Mouse (Mus musculus) neural tube, embryonic 12.5 days (tissue): ENCODE data around the gene Efna3. TPM values are rescaled to one million over a fixed set of nuclear protein-coding genes. Genes with fewer than 3 reads are reported as not detected.

Experiments
- ATAC-seq: fragments of 200-750 bp; cut with Nextera tagmentation; 2 replicates; pipeline ENCODE4 v1.8.0; 2017; ENCODE audit warnings: low read depth, mild to moderate bottlenecking, moderate TSS enrichment, moderate library complexity; ENCODE audit not compliant: low FRiP score
- H3K27ac ChIP-seq: fragments of 300-500 bp; sonication (generic); 2 replicates; pipeline ENCODE4 v1.5.1; 2016
- H3K27me3 ChIP-seq: fragments of 300-500 bp; sonication (generic); replicated peaks from 2 replicates; pipeline ENCODE4 v1.6.1; 2016; ENCODE audit warnings: mild to moderate bottlenecking
- H3K36me3 ChIP-seq: fragments of 300-500 bp; sonication (generic); 2 replicates; pipeline ENCODE4 v1.6.1; 2016; ENCODE audit warnings: mild to moderate bottlenecking
- H3K4me1 ChIP-seq: fragments of 300-500 bp; sonication (generic); 2 replicates; pipeline ENCODE4 v1.6.1; 2016
- H3K4me2 ChIP-seq: fragments of 300-500 bp; sonication (generic); replicated peaks from 2 replicates; pipeline ENCODE4 v1.6.1; 2016; ENCODE audit warnings: mild to moderate bottlenecking
- H3K4me3 ChIP-seq: fragments of 300-500 bp; sonication (generic); 2 replicates; pipeline ENCODE4 v1.5.1; 2016
- H3K9ac ChIP-seq: fragments of 300-500 bp; sonication (generic); 2 replicates; pipeline ENCODE4 v1.6.1; 2016; ENCODE audit warnings: mild to moderate bottlenecking
- H3K9me3 ChIP-seq: fragments of 300-500 bp; sonication (generic); 2 replicates; pipeline ENCODE4 v1.6.1; 2016; ENCODE audit warnings: mild to moderate bottlenecking
- WGBS: fragments of 180-500 bp; shearing (Covaris S2); methylation state at CpG from one replicate; pipeline ENCODE4 v1.1.7; 2016; 5-methylcytosine and 5-hydroxymethylcytosine counted together
- polyA plus RNA-seq: library from polyadenylated mRNA; unstranded; fragments of >200 nt; fragmentation: Nextera tagmentation; extraction: Ambion mirVana; gene quantifications from 2 replicates; pipeline ENCODE4 v1.2.1, GENCODE M21; 2016

Gene Efna3
- polyA plus RNA-seq, 1 experiment from 2014 or later: 54.7 TPM

- no peak overlapping the region for H3K9ac ChIP-seq
- no peak overlapping the region for H3K4me3 ChIP-seq
- ATAC-seq: no peak
- no peaks in the 10 kb centered on the region for H3K36me3 ChIP-seq
- H3K4me2 ChIP-seq: no peak overlapping the region
- H3K27me3 ChIP-seq: no peaks in the 10 kb centered on the region
- H3K4me1 ChIP-seq: no peaks in the 10 kb centered on the region
- H3K27ac ChIP-seq: no peak overlapping the region
- WGBS: 54% methylated on average over 8 of the region's 8 CpGs
- no peaks in the 10 kb centered on the region for H3K9me3 ChIP-seq
Observed at GRCm38 (mm10) chr3:89305551-89306325, 17.0 kb downstream of the Efna3 start.

DNA sequence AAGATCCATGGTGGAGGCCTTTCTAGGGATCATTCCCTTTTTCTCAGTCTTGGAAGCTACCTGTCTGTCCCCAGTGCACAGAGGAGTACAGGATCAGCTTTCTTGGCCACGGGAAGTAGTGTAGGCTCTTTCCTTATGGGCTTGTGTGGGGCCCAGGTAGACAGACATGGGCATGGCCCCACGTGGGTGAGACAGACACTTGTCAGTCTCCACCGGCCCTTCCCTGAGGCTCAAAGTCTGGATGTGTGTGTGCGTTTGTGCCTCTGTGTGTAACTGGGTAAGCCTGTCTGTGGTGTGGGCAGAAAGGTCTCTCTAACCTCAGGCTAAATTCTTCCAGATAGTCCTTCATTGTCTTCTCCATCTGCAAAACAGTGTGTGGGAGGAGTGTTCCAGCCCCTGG is 17.7 kb downstream of the Efna3 start:
- no peak overlapping the region for H3K4me2 ChIP-seq

GRCm38 (mm10) chr3:89304440-89304839 is 18.3 kb downstream of the Efna3 start:
- Histone ChIP-seq H3K4me1 (peaks cover 5% of the 10 kb centered on the region), H3K9ac (no peak overlapping the region), H3K36me3 (no peaks in the 10 kb centered on the region), H3K27me3 (0 out of 2 replicates have a peak, but pooled peaks cover 10% of the 10 kb centered on the region), H3K9me3 (no peaks in the 10 kb centered on the region), H3K4me2 (no peak overlapping the region), H3K4me3 (no peak overlapping the region), H3K27ac (no peak overlapping the region)
- 62% methylated on average over 6 of the region's 6 CpGs for WGBS
- no peak for ATAC-seq

More for the DNA sequence above, 17.7 kb downstream of the Efna3 start:
- no peaks in the 10 kb centered on the region for H3K4me1 ChIP-seq
- no peaks in the 10 kb centered on the region for H3K9me3 ChIP-seq
- H3K36me3 ChIP-seq: no peaks in the 10 kb centered on the region
- H3K27ac ChIP-seq: no peak overlapping the region
- H3K27me3 ChIP-seq: 0 out of 2 replicates have a peak, but pooled peaks cover 5% of the 10 kb centered on the region
- H3K9ac ChIP-seq: no peak overlapping the region
- no peak for ATAC-seq
- 73% methylated on average over 4 of the region's 4 CpGs for WGBS
- no peak overlapping the region for H3K4me3 ChIP-seq

GRCm38 (mm10) chr3:89300514-89300913 is 22.3 kb downstream of the Efna3 start:
- no peak overlapping the region for H3K4me3 ChIP-seq
- no peak overlapping the region for H3K27ac ChIP-seq
- H3K4me1 ChIP-seq: peaks cover 8% of the 10 kb centered on the region
- 71% methylated on average over 2 of the region's 2 CpGs for WGBS
- no peak overlapping the region for H3K9ac ChIP-seq
- no peak for ATAC-seq
- H3K4me2 ChIP-seq: no peak overlapping the region
- H3K27me3 ChIP-seq: 0 out of 2 replicates have a peak, but pooled peaks cover 13% of the 10 kb centered on the region
- H3K9me3 ChIP-seq: no peaks in the 10 kb centered on the region
- H3K36me3 ChIP-seq: no peaks in the 10 kb centered on the region

DNA sequence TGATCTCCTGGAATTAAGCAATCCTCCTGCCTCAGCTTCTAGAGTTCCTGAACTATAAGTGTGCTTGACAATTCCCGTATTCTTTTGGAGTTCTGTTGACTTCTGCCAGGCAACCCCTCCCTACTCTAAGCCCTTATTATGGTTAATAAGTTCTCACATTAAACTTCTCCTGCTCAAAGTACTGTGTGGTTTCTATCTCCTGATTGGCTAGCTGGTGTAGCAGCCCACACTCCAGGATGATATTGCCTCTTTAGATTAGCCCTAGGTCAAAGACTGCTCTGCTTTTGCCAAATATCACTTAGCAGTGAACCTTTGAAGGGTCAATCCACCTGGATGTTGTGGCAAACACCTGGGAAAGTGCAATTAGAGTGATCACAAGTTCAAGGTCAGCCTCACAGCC is 22.7 kb downstream of the Efna3 start:
- Histone ChIP-seq H3K9me3 (no peaks in the 10 kb centered on the region), H3K9ac (peak overlapping the region; percentile 34; the same call in 1 of the 2 replicates), H3K4me3 (no peak overlapping the region), H3K4me2 (peak overlapping the region; percentile 47), H3K4me1 (peaks cover 8% of the 10 kb centered on the region), H3K36me3 (no peaks in the 10 kb centered on the region), H3K27ac (no peak overlapping the region), H3K27me3 (0 out of 2 replicates have a peak, but pooled peaks cover 13% of the 10 kb centered on the region)
- 72% methylated on average over 1 of the region's 1 CpGs for WGBS
- ATAC-seq: no peak

DNA sequence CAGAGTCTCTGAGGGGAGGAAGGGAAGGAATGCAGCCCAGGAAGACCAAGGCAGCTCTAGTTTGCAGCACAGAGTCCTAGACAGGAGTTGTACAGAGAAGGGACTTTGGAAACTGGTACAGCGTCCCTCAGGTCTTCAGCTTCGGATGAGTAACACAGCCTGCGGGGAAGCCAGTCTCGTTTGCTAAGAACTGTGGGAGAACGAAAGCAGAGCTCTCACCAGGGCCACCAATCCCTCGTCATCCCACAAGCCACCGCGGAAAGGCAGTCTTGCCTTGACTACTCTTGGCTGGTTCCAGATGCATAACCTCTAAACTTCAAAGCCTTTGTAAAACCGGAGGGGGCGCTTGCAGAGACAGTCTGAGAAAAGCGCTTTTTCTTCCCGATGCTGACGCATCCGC is 23.3 kb downstream of the Efna3 start:
- ATAC-seq: no peak
- Histone ChIP-seq H3K36me3 (no peaks in the 10 kb centered on the region), H3K27ac (no peak overlapping the region), H3K9me3 (no peaks in the 10 kb centered on the region), H3K4me1 (peaks cover 8% of the 10 kb centered on the region), H3K9ac (peak overlapping the region; percentile 34), H3K27me3 (0 out of 2 replicates have a peak, but pooled peaks cover 13% of the 10 kb centered on the region), H3K4me3 (peak overlapping the region; percentile 5; the same call in 1 of the 2 replicates), H3K4me2 (peak overlapping the region; percentile 47)
- 4% methylated on average over 14 of the region's 14 CpGs for WGBS

- 0 out of 2 replicates have a peak, but pooled peaks cover 13% of the 10 kb centered on the region for H3K27me3 ChIP-seq
- H3K4me2 ChIP-seq: no peak overlapping the region
- ATAC-seq: no peak
- no peaks in the 10 kb centered on the region for H3K9me3 ChIP-seq
- peaks cover 8% of the 10 kb centered on the region for H3K4me1 ChIP-seq
- no peak overlapping the region for H3K27ac ChIP-seq
- WGBS: 80% methylated on average over 6 of the region's 6 CpGs
- no peaks in the 10 kb centered on the region for H3K36me3 ChIP-seq
- H3K4me3 ChIP-seq: no peak overlapping the region
- no peak overlapping the region for H3K9ac ChIP-seq
Observed at GRCm38 (mm10) chr3:89298908-89299307, 23.9 kb downstream of the Efna3 start.

DNA sequence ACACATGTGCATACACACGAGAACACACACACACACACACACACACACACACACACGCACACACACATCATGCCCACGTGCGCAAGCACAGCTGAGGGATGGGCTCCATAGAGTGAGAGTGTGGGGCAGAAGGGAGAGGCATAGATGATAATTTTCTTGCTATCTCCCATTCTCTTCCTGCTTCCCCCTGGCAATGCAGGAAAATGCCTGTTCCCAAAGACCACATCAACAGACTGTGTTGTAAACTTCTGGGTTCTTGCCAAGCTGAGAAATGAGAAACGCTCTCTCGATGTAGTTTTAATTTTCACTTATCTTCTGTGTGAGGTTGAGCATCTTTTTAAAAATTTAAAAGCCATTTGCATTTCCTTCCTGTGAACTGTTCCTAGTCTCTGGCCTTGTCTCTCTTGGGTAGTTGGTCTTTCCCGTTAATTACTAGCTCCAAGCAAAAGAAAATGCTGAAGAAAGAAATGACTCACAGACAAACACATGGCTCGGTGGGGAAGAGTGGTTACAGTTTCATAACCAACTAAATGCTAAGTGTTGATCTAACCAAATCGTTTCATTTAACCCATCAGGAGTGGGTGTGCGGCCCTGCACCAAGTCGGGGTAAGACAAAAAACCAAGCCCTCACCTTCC is 25.9 kb downstream of the Efna3 start:
- H3K4me1 ChIP-seq: peaks cover 8% of the 10 kb centered on the region
- no peak overlapping the region for H3K27ac ChIP-seq
- H3K36me3 ChIP-seq: no peaks in the 10 kb centered on the region
- WGBS: 89% methylated on average over 11 of the region's 11 CpGs
- H3K27me3 ChIP-seq: 0 out of 2 replicates have a peak, but pooled peaks cover 13% of the 10 kb centered on the region
- H3K4me3 ChIP-seq: no peak overlapping the region
- no peak overlapping the region for H3K9ac ChIP-seq
- H3K4me2 ChIP-seq: no peak overlapping the region
- H3K9me3 ChIP-seq: no peaks in the 10 kb centered on the region
- no peak for ATAC-seq

DNA sequence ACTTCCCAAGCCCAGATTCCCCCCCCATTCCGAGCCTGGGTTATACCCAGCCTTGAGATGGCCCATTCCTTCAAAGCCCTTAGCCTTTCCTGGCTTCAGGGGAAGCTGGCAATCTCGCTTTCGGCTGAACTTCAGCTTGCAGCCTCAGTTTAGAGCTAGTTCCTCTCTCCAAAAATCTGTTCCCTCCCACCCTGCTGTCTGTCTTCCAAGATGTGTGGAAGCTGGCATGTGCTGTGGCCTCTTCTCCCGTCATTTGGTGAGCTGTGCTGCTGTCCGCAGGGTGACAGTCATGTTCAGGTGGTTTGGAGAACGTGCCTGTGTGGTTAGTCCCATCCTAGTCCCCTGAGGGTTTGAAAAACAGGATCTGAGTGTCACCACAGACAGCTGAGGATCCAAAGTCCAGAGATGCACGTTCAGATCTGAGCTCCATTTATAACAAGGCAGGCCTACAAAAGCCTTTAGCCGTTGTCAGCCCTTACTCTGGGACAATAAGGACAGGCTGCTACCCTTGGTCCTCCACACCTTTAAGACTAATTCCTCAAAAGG is 27.0 kb downstream of the Efna3 start:
- Histone ChIP-seq H3K9me3 (no peaks in the 10 kb centered on the region), H3K36me3 (no peaks in the 10 kb centered on the region), H3K4me1 (peaks cover 8% of the 10 kb centered on the region), H3K4me3 (no peak overlapping the region), H3K27ac (no peak overlapping the region), H3K4me2 (no peak overlapping the region), H3K9ac (no peak overlapping the region), H3K27me3 (0 out of 2 replicates have a peak, but pooled peaks cover 13% of the 10 kb centered on the region)
- WGBS: 81% methylated on average over 8 of the region's 8 CpGs
- no peak for ATAC-seq

- H3K27me3 ChIP-seq: 0 out of 2 replicates have a peak, but pooled peaks cover 3% of the 10 kb centered on the region
- no peak overlapping the region for H3K4me3 ChIP-seq
- H3K27ac ChIP-seq: no peak overlapping the region
- H3K4me2 ChIP-seq: no peak overlapping the region
- WGBS: 73% methylated on average over 5 of the region's 5 CpGs
- no peak overlapping the region for H3K9ac ChIP-seq
- peaks cover under 1% of the 10 kb centered on the region for H3K4me1 ChIP-seq
- no peaks in the 10 kb centered on the region for H3K9me3 ChIP-seq
- no peak for ATAC-seq
- no peaks in the 10 kb centered on the region for H3K36me3 ChIP-seq
Observed at GRCm38 (mm10) chr3:89294195-89294594, 28.6 kb downstream of the Efna3 start.

GRCm38 (mm10) chr3:89293247-89293918 is 29.4 kb downstream of the Efna3 start:
- H3K27me3 ChIP-seq: 0 out of 2 replicates have a peak, but pooled peaks cover 3% of the 10 kb centered on the region
- no peaks in the 10 kb centered on the region for H3K9me3 ChIP-seq
- no peak overlapping the region for H3K9ac ChIP-seq
- ATAC-seq: no peak
- no peaks in the 10 kb centered on the region for H3K4me1 ChIP-seq
- no peak overlapping the region for H3K27ac ChIP-seq
- WGBS: 93% methylated on average over 11 of the region's 11 CpGs
- H3K4me3 ChIP-seq: no peak overlapping the region
- H3K36me3 ChIP-seq: no peaks in the 10 kb centered on the region
- no peak overlapping the region for H3K4me2 ChIP-seq

DNA sequence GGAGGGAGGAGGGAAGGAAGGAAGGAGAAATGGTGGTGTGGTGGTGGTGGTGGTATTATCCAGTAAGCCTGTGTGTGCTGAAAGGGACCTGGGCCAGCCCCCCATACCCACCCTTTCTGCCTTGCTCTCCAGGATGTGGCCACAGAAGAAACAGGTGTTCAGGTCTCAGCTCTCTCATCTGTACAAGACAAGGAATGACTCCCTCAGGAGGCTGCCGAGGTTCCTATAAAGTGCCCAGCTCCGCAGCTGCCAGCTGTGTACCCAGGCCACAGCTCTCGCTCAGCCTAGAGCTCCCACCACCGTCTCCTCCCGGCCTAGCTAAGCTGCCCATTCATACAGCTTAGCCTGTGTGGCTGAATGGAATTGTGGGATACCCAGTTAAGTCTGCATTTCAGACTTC is 30.5 kb downstream of the Efna3 start:
- Histone ChIP-seq H3K9ac (no peak overlapping the region), H3K4me3 (no peak overlapping the region), H3K27me3 (no peaks in the 10 kb centered on the region), H3K36me3 (no peaks in the 10 kb centered on the region), H3K4me1 (no peaks in the 10 kb centered on the region), H3K27ac (no peak overlapping the region), H3K4me2 (no peak overlapping the region), H3K9me3 (no peaks in the 10 kb centered on the region)
- 71% methylated on average over 5 of the region's 5 CpGs for WGBS
- no peak for ATAC-seq
